Mouse (Mus musculus): Measurements from ENCODE around the gene Mlycd. TPM values are rescaled to one million over a fixed set of nuclear protein-coding genes. Genes with fewer than 3 reads are reported as not detected.
A peak's percentile ranks its signal among the peaks of the same experiment; 100 is the strongest.

The Mlycd gene
- polyA plus RNA-seq, 1 experiment: 30.5 TPM

DNA sequence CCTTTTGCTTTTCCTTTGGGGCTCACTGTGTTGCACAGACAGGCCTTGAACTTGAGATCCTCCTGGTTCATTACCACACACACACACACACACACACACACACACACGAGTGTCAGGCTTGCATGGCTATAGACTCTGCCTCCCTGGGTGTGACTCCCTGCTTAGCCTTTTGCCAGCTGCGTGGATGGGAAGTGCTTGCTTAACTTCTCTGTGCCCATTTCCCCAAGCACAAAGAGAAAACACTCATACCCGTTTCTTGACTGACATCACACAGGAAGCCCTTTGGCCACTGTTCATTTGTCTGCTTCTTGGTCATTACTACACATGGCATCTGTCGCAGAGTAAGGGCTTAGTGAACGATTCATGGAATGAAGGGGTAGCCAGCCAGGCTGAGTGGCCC lies 47.3 kb downstream of the Mlycd start:
- Histone ChIP-seq H3K27me3 (ENCODE audit: control insufficient read depth, insufficient read depth, low read length) (no peaks in the 10 kb centered on the region; the same call in 1 of the 2 replicates), H3K4me3 (replicated peaks; ENCODE audit: insufficient read depth, low read depth, low read length) (no peak overlapping the region), H3K27ac (ENCODE audit: insufficient read depth, low read length) (no peak overlapping the region), H3K4me1 (ENCODE audit: control insufficient read depth, insufficient read depth, low read length) (peaks cover 7% of the 10 kb centered on the region)
- WGBS: 58% methylated on average over 5 of the region's 5 CpGs
- TF ChIP-seq POLR2A (IDR thresholded peaks at IDR 0.05; ENCODE audit: borderline replicate concordance, insufficient read depth, low read length) (no peak), CTCF (IDR thresholded peaks at IDR 0.05; ENCODE audit: borderline replicate concordance, insufficient read depth, low read depth, low read length) (no peak)
- DNase-seq: no peak

DNA sequence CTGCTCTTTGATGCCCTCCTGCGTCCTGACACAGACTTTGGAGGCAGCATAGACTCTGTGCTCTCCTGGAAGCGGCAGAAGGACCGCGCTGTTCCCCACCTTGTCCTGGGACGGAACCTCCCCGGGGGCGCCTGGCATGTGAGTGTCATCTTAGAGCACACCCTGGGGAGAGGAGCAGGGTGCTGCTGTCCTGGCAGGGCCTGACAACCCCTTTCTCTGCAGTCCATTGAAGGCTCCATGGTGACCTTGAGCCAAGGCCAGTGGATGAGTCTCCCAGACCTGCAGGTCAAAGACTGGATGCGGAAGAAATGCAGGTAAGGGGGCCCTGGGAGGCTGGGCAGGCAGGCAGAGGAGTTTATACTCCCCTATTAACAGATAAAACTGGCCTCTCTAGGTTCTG lies 48.3 kb downstream of the Mlycd start:
- TF ChIP-seq CTCF (IDR thresholded peaks at IDR 0.05; ENCODE audit: borderline replicate concordance, insufficient read depth, low read depth, low read length): no peak
- no peak for TF ChIP-seq POLR2A (IDR thresholded peaks at IDR 0.05; ENCODE audit: borderline replicate concordance, insufficient read depth, low read length)
- H3K4me1 ChIP-seq (ENCODE audit: control insufficient read depth, insufficient read depth, low read length): no peaks in the 10 kb centered on the region
- WGBS: 94% methylated on average over 8 of the region's 8 CpGs
- no peaks in the 10 kb centered on the region; the same call in 1 of the 2 replicates for H3K27me3 ChIP-seq (ENCODE audit: control insufficient read depth, insufficient read depth, low read length)
- H3K27ac ChIP-seq (ENCODE audit: insufficient read depth, low read length): no peak overlapping the region
- H3K4me3 ChIP-seq (replicated peaks; ENCODE audit: insufficient read depth, low read depth, low read length): no peak overlapping the region
- no peak for DNase-seq

- WGBS: 1% methylated on average over 50 of the region's 52 CpGs
- Histone ChIP-seq H3K27ac (ENCODE audit: insufficient read depth, low read length) (no peak within 1 kb of the TSS), H3K4me1 (ENCODE audit: control insufficient read depth, insufficient read depth, low read length) (no peaks in the 10 kb centered on the region), H3K27me3 (ENCODE audit: control insufficient read depth, insufficient read depth, low read length) (no peaks in the 10 kb centered on the region; the same call in 1 of the 2 replicates), H3K4me3 (replicated peaks; ENCODE audit: insufficient read depth, low read depth, low read length) (peak within 1 kb of the TSS; percentile 29)
- TF ChIP-seq POLR2A (IDR thresholded peaks at IDR 0.05; ENCODE audit: borderline replicate concordance, insufficient read depth, low read length): no peak
- TF ChIP-seq CTCF (IDR thresholded peaks at IDR 0.05; ENCODE audit: borderline replicate concordance, insufficient read depth, low read depth, low read length): peak; percentile 77
- DNase-seq: peak; percentile 74 to 81
These were observed 51.7 kb downstream of the Mlycd start, which contains the start of gene Necab2 for GRCm38 (mm10) chr8:119446211-119446989. TSS of gene Necab2 (plus strand) at chr8:119446719.

- WGBS: 2% methylated on average over 80 of the region's 80 CpGs
- no peak overlapping the region for H3K4me3 ChIP-seq (replicated peaks; ENCODE audit: insufficient read depth, low read depth, low read length)
- no peaks in the 10 kb centered on the region for H3K4me1 ChIP-seq (ENCODE audit: control insufficient read depth, insufficient read depth, low read length)
- H3K27ac ChIP-seq (ENCODE audit: insufficient read depth, low read length): no peak overlapping the region
- H3K27me3 ChIP-seq (ENCODE audit: control insufficient read depth, insufficient read depth, low read length): no peaks in the 10 kb centered on the region; the same call in 1 of the 2 replicates
- DNase-seq: no peak
- no peak for TF ChIP-seq POLR2A (IDR thresholded peaks at IDR 0.05; ENCODE audit: borderline replicate concordance, insufficient read depth, low read length)
- TF ChIP-seq CTCF (IDR thresholded peaks at IDR 0.05; ENCODE audit: borderline replicate concordance, insufficient read depth, low read depth, low read length): no peak
These were observed 52.5 kb downstream of the Mlycd start for GRCm38 (mm10) chr8:119446990-119447780.

DNA sequence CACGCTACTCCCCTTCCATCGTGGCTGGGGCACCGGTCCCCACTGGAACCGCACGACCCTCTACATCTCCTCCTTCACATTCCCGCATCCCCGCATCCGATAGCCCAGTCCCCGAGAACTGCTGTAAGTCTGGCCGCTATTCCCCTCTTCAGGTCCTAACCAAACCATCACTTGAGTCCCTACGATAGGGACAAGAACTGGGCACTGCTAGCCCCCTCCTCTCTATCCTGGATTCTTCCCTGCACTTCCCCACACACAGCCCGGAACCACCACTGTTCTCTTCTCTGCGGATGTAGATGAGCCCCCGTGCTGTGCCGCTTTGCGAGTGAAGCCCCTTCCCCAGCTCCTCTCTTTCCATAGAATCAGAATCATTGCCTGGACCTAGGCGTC lies 53.1 kb downstream of the Mlycd start:
- TF ChIP-seq CTCF (IDR thresholded peaks at IDR 0.05; ENCODE audit: borderline replicate concordance, insufficient read depth, low read depth, low read length) (no peak), POLR2A (IDR thresholded peaks at IDR 0.05; ENCODE audit: borderline replicate concordance, insufficient read depth, low read length) (no peak)
- WGBS: 3% methylated on average over 17 of the region's 17 CpGs
- no peak for DNase-seq
- no peaks in the 10 kb centered on the region for H3K4me1 ChIP-seq (ENCODE audit: control insufficient read depth, insufficient read depth, low read length)
- H3K27ac ChIP-seq (ENCODE audit: insufficient read depth, low read length): no peak overlapping the region
- no peaks in the 10 kb centered on the region; the same call in 1 of the 2 replicates for H3K27me3 ChIP-seq (ENCODE audit: control insufficient read depth, insufficient read depth, low read length)
- no peak overlapping the region for H3K4me3 ChIP-seq (replicated peaks; ENCODE audit: insufficient read depth, low read depth, low read length)

- Histone ChIP-seq H3K27me3 (ENCODE audit: control insufficient read depth, insufficient read depth, low read length) (no peaks in the 10 kb centered on the region; the same call in 1 of the 2 replicates), H3K4me1 (ENCODE audit: control insufficient read depth, insufficient read depth, low read length) (no peaks in the 10 kb centered on the region), H3K27ac (ENCODE audit: insufficient read depth, low read length) (no peak overlapping the region), H3K4me3 (replicated peaks; ENCODE audit: insufficient read depth, low read depth, low read length) (no peak overlapping the region)
- DNase-seq: no peak
- 80% methylated on average over 12 of the region's 12 CpGs for WGBS
- no peak for TF ChIP-seq CTCF (IDR thresholded peaks at IDR 0.05; ENCODE audit: borderline replicate concordance, insufficient read depth, low read depth, low read length)
- no peak for TF ChIP-seq POLR2A (IDR thresholded peaks at IDR 0.05; ENCODE audit: borderline replicate concordance, insufficient read depth, low read length)
These were observed 54.9 kb downstream of the Mlycd start for GRCm38 (mm10) chr8:119449627-119450026.

GRCm38 (mm10) chr8:119451131-119451530 lies 56.5 kb downstream of the Mlycd start:
- no peak for DNase-seq
- Histone ChIP-seq H3K27me3 (ENCODE audit: control insufficient read depth, insufficient read depth, low read length) (no peaks in the 10 kb centered on the region; the same call in 1 of the 2 replicates), H3K27ac (ENCODE audit: insufficient read depth, low read length) (no peak overlapping the region), H3K4me3 (replicated peaks; ENCODE audit: insufficient read depth, low read depth, low read length) (no peak overlapping the region), H3K4me1 (ENCODE audit: control insufficient read depth, insufficient read depth, low read length) (no peaks in the 10 kb centered on the region)
- 71% methylated on average over 4 of the region's 4 CpGs for whole genome bisulfite sequencing
- TF ChIP-seq POLR2A (IDR thresholded peaks at IDR 0.05; ENCODE audit: borderline replicate concordance, insufficient read depth, low read length) (no peak), CTCF (IDR thresholded peaks at IDR 0.05; ENCODE audit: borderline replicate concordance, insufficient read depth, low read depth, low read length) (no peak)

Measured in cerebellum, adult 2 months (tissue).